Mouse (Mus musculus): ENCODE data around the gene Hrk. TPM values are rescaled to one million over a fixed set of nuclear protein-coding genes. Genes with fewer than 3 reads are reported as not detected.

Gene Hrk
- total and polyA plus RNA-seq, 3 experiments: not detected

GRCm38 (mm10) chr5:118169222-118170221 lies 5.1 kb downstream of the Hrk start:
- in situ Hi-C loops (cut with MboI; ENCODE audit: low pct_ligation_motif_present, low pct_unique_long_range_greater_than_20kb, low sequenced_read_pairs): no loop called here
- DNase-seq (ENCODE audit: extremely low read depth): no peak
- dilution Hi-C loops (cut with MboI; ENCODE audit: extremely low pct_ligation_motif_present, extremely low pct_unique_long_range_greater_than_20kb, low sequenced_read_pairs): no loop called here
- no peaks in the 10 kb centered on the region for H3K36me3 ChIP-seq (replicated peaks in 1 of 2; ENCODE audit: control insufficient read depth in 1 of 2, insufficient read depth in 1 of 2, low read length in 1 of 2)
- no peak overlapping the region for H3K4me3 ChIP-seq (replicated peaks in 1 of 3; ENCODE audit: low read depth in 2 of 3, low read length in 2 of 3, poor library complexity in 1 of 3)
- TF ChIP-seq IRF4 (IDR thresholded peaks at IDR 0.05; ENCODE audit: low read depth, low read length) (no peak), ZKSCAN1 (IDR thresholded peaks at IDR 0.05; ENCODE audit: borderline replicate concordance, low read depth, low read length) (no peak), E2F4 (IDR thresholded peaks at IDR 0.05; ENCODE audit: insufficient replicate concordance, low read depth, low read length) (no peak), RAD21 (IDR thresholded peaks at IDR 0.05; ENCODE audit: low read depth, low read length) (no peak)
- H3K27me3 ChIP-seq (replicated peaks): peaks cover 74% of the 10 kb centered on the region
- H3K4me2 ChIP-seq (ENCODE audit: insufficient read depth, low read depth, poor library complexity, severe bottlenecking): no peak overlapping the region
- H3K9ac ChIP-seq (ENCODE audit: insufficient read depth, low read depth): no peak overlapping the region
- peaks cover 0 to 9% of the 10 kb centered on the region in 2 experiments; a peak in 2 of 4 replicates for H3K4me1 ChIP-seq (ENCODE audit: control insufficient read depth in 1 of 2, insufficient read depth in 2 of 2)
- H3K9me3 ChIP-seq (replicated peaks; ENCODE audit: low read length): peaks cover 6% of the 10 kb centered on the region
- no peak overlapping the region for H3K27ac ChIP-seq (ENCODE audit: insufficient read depth, low read depth)
- no peaks in the 10 kb centered on the region for H3K79me2 ChIP-seq (replicated peaks; ENCODE audit: control insufficient read depth, extremely low read depth, insufficient read depth, poor library complexity, severe bottlenecking)

- TF ChIP-seq SMC3 (IDR thresholded peaks at IDR 0.05; ENCODE audit: low read depth, low read length) (peak; percentile 5; the same call in 1 of the 2 replicates), JUN (IDR thresholded peaks at IDR 0.05; ENCODE audit: insufficient read depth, low read depth, low read length) (no peak), ZNF384 (IDR thresholded peaks at IDR 0.05; ENCODE audit: low read depth, low read length) (no peak), CTCF (conservative IDR thresholded peaks at IDR 0.05 in 1 of 2, IDR thresholded peaks at IDR 0.05 in 1 of 2; ENCODE audit: low read depth in 2 of 2, low read length in 2 of 2) (peak in 1 of 2 experiments; percentile 32; a peak in 2 of 4 replicates), USF2 (conservative IDR thresholded peaks at IDR 0.05; ENCODE audit: low read depth, low read length) (no peak), HCFC1 (IDR thresholded peaks at IDR 0.05; ENCODE audit: low read depth, low read length) (no peak), MAFK (IDR thresholded peaks at IDR 0.05; ENCODE audit: insufficient replicate concordance, low read length) (no peak), E2F4 (IDR thresholded peaks at IDR 0.05; ENCODE audit: insufficient replicate concordance, low read depth, low read length) (no peak), KAT2A (IDR thresholded peaks at IDR 0.05; ENCODE audit: insufficient replicate concordance, low read length) (no peak)
- Histone ChIP-seq H3K4me1 (ENCODE audit: control insufficient read depth in 1 of 2, insufficient read depth in 2 of 2) (peaks cover 0 to 9% of the 10 kb centered on the region in 2 experiments; a peak in 2 of 4 replicates), H3K9me3 (replicated peaks; ENCODE audit: low read length) (peaks cover 16% of the 10 kb centered on the region), H3K79me2 (replicated peaks; ENCODE audit: control insufficient read depth, extremely low read depth, insufficient read depth, poor library complexity, severe bottlenecking) (no peaks in the 10 kb centered on the region), H3K27me3 (replicated peaks) (peaks cover 72% of the 10 kb centered on the region), H3K4me2 (ENCODE audit: insufficient read depth, low read depth, poor library complexity, severe bottlenecking) (no peak overlapping the region; the same call in 1 of the 2 replicates), H3K4me3 (replicated peaks in 1 of 3; ENCODE audit: low read depth in 2 of 3, low read length in 2 of 3, poor library complexity in 1 of 3) (no peak overlapping the region), H3K36me3 (replicated peaks in 1 of 2; ENCODE audit: control insufficient read depth in 1 of 2, insufficient read depth in 1 of 2, low read length in 1 of 2) (no peaks in the 10 kb centered on the region), H3K9ac (ENCODE audit: insufficient read depth, low read depth) (no peak overlapping the region), H3K27ac (ENCODE audit: insufficient read depth, low read depth) (no peak overlapping the region)
- dilution Hi-C loops (cut with MboI; ENCODE audit: extremely low pct_ligation_motif_present, extremely low pct_unique_long_range_greater_than_20kb, low sequenced_read_pairs) (no loop called here), in situ Hi-C loops (cut with MboI; ENCODE audit: low pct_ligation_motif_present, low pct_unique_long_range_greater_than_20kb, low sequenced_read_pairs) (no loop called here)
- DNase-seq (ENCODE audit: extremely low read depth): no peak
Measured at GRCm38 (mm10) chr5:118170888-118171529, 6.6 kb downstream of the Hrk start.
